22 mouse cellular contexts compared by ENCODE assay signal in the genomic region with DNA sequence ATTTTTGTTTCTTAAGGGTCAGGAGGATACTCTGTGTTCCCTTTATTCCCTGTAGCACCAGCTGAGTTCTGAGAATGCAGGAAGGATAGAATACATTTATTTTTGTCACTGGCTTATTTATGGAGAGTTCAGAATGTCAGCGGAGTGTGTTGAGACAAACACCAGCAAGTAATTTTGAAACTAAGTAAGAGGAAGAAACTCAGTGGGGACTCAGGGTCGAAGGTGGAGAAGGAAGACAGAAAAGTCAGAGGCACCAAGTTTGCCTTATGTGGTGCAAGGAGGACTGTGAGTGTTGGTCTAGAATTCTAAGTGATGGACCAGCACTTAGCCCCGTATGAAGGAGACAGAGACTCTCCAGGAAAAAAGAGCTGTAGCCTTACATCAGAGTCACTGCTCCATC.
DNase-seq lines count a peak whose midpoint lies in the region; ATAC-seq and TF ChIP-seq lines count a peak whose summit lies in the region.
"Had no signal": no experiment of that assay in that cellular context is flagged by ENCODE, and none has a peak within 500 bp of the region (broad histone marks: within the 10 kb centered on the region; RNA-seq: fewer than 3 reads in every experiment).

No protein-coding gene starts in this region.

- H3K4me1 ChIP-seq in kidney, postnatal 0 days (replicated peaks; ENCODE audit: insufficient read depth, low read length), result no peaks in the 10 kb centered on the region
- no peaks in the 10 kb centered on the region; the same call in 1 of the 2 replicates for H3K4me1 ChIP-seq in kidney, embryonic 14.5 days (ENCODE audit: control insufficient read depth, insufficient read depth, low read length)
- H3K4me1 ChIP-seq in liver, adult 2 months (ENCODE audit: control insufficient read depth, insufficient read depth, low read length), result no peaks in the 10 kb centered on the region
- H3K4me1 ChIP-seq in liver, postnatal 0 days (ENCODE audit: insufficient read depth), result no peaks in the 10 kb centered on the region
- H3K4me1 ChIP-seq in CH12.LX (ENCODE audit: control insufficient read depth in 1 of 2, insufficient read depth in 2 of 2), result peaks cover 0 to 14% of the 10 kb centered on the region in 2 experiments; a peak in 2 of 4 replicates
- no peaks in the 10 kb centered on the region for H3K4me1 ChIP-seq in hindbrain, embryonic 16.5 days (ENCODE audit: control insufficient read depth, insufficient read depth, low read depth, low read length)
- H3K4me1 ChIP-seq: embryonic facial prominence, embryonic 10.5 days; embryonic facial prominence, embryonic 12.5 days; forebrain, embryonic 15.5 days had no signal

- H3K4me3 ChIP-seq in kidney, postnatal 0 days (replicated peaks; ENCODE audit: low read depth, low read length), result no peak overlapping the region
- no peak overlapping the region for H3K4me3 ChIP-seq in kidney, embryonic 14.5 days (ENCODE audit: low read length)
- H3K4me3 ChIP-seq in liver, adult 2 months (ENCODE audit: insufficient read depth, low read depth, low read length), result no peak overlapping the region
- H3K4me3 ChIP-seq in liver, postnatal 0 days (ENCODE audit: low read depth, low read length), result no peak overlapping the region
- no peak overlapping the region for H3K4me3 ChIP-seq in CH12.LX (replicated peaks in 1 of 3; ENCODE audit: low read depth in 2 of 3, low read length in 2 of 3, poor library complexity in 1 of 3)
- no peak overlapping the region for H3K4me3 ChIP-seq in hindbrain, embryonic 16.5 days (ENCODE audit: low read length)
- H3K4me3 ChIP-seq: embryonic facial prominence, embryonic 10.5 days; embryonic facial prominence, embryonic 12.5 days; forebrain, embryonic 13.5 days; forebrain, embryonic 15.5 days had no signal

- peak; percentile 9 for DNase-seq in kidney, postnatal 0 days (ENCODE audit: low spot score)
- peak; percentile 19 for DNase-seq in liver, adult 2 months (ENCODE audit: extremely low read depth, low read depth, low spot score)
- DNase-seq in liver, postnatal 0 days, result no peak
- DNase-seq in CH12.LX (ENCODE audit: extremely low read depth), result peak; percentile 24
- no peak for DNase-seq in natural killer cell, adult 2 months (ENCODE audit: low spot score in 2 of 2)
- DNase-seq: adrenal gland, adult 2 months; adrenal gland, postnatal 10 days; adrenal gland, postnatal 25 days; B cell, adult 2 months; cerebellum, adult 11-12 months; cerebellum, adult 2 months; cerebellum, adult 9-10 months; cerebellum, postnatal 10 days; cerebellum, postnatal 25 days; forebrain, postnatal 0 days had no signal

- H3K79me2 ChIP-seq in liver, adult 2 months (ENCODE audit: control insufficient read depth, insufficient read depth, low read length), result no peaks in the 10 kb centered on the region
- no peaks in the 10 kb centered on the region for H3K79me2 ChIP-seq in CH12.LX (replicated peaks; ENCODE audit: control insufficient read depth, extremely low read depth, insufficient read depth, poor library complexity, severe bottlenecking)

- H3K4me2 ChIP-seq in kidney, postnatal 0 days (ENCODE audit: low read length), result no peak overlapping the region
- H3K4me2 ChIP-seq in kidney, embryonic 14.5 days (replicated peaks; ENCODE audit: low read depth, low read length), result no peak overlapping the region
- no peak overlapping the region for H3K4me2 ChIP-seq in liver, postnatal 0 days (ENCODE audit: low read depth, low read length)
- no peak overlapping the region for H3K4me2 ChIP-seq in CH12.LX (ENCODE audit: insufficient read depth, low read depth, poor library complexity, severe bottlenecking)
- H3K4me2 ChIP-seq in hindbrain, embryonic 16.5 days (ENCODE audit: low read length), result no peak overlapping the region
- H3K4me2 ChIP-seq: embryonic facial prominence, embryonic 12.5 days; forebrain, embryonic 13.5 days; forebrain, embryonic 15.5 days had no signal

- H3K9ac ChIP-seq in kidney, postnatal 0 days (ENCODE audit: low read depth, low read length), result no peak overlapping the region
- no peak overlapping the region for H3K9ac ChIP-seq in kidney, embryonic 14.5 days (ENCODE audit: low read depth, low read length)
- no peak overlapping the region for H3K9ac ChIP-seq in liver, adult 2 months (ENCODE audit: low read depth, low read length)
- no peak overlapping the region for H3K9ac ChIP-seq in liver, postnatal 0 days (replicated peaks)
- H3K9ac ChIP-seq in CH12.LX (ENCODE audit: insufficient read depth, low read depth), result no peak overlapping the region
- H3K9ac ChIP-seq in hindbrain, embryonic 16.5 days (ENCODE audit: low read depth, low read length), result no peak overlapping the region
- H3K9ac ChIP-seq: embryonic facial prominence, embryonic 12.5 days; forebrain, embryonic 13.5 days; forebrain, embryonic 15.5 days; forebrain, postnatal 0 days had no signal

- WGBS in kidney, postnatal 0 days, result 65% methylated on average over 3 of the region's 3 CpGs
- 70% methylated on average over 3 of the region's 3 CpGs for WGBS in kidney, embryonic 14.5 days
- 75% methylated on average over 3 of the region's 3 CpGs for WGBS in liver, adult 2 months
- WGBS in liver, postnatal 0 days (ENCODE audit: insufficient replicate concordance), result 51% methylated on average over 3 of the region's 3 CpGs
- 77% methylated on average over 3 of the region's 3 CpGs for WGBS in hindbrain, embryonic 16.5 days

- H3K27me3 ChIP-seq in kidney, postnatal 0 days (ENCODE audit: insufficient read depth, low read length), result no peaks in the 10 kb centered on the region
- no peaks in the 10 kb centered on the region for H3K27me3 ChIP-seq in kidney, embryonic 14.5 days (ENCODE audit: control insufficient read depth, insufficient read depth, low read length)
- 0 out of 2 replicates have a peak, but pooled peaks cover 3% of the 10 kb centered on the region for H3K27me3 ChIP-seq in liver, adult 2 months (ENCODE audit: control insufficient read depth, insufficient read depth, low read length)
- no peaks in the 10 kb centered on the region for H3K27me3 ChIP-seq in liver, postnatal 0 days (ENCODE audit: insufficient read depth, low read length)
- H3K27me3 ChIP-seq in CH12.LX (replicated peaks), result no peaks in the 10 kb centered on the region
- no peaks in the 10 kb centered on the region for H3K27me3 ChIP-seq in hindbrain, embryonic 16.5 days (replicated peaks; ENCODE audit: control insufficient read depth, insufficient read depth, low read length)
- H3K27me3 ChIP-seq: embryonic facial prominence, embryonic 12.5 days; forebrain, embryonic 13.5 days; forebrain, embryonic 15.5 days had no signal

- TF ChIP-seq CTCF in kidney, postnatal 0 days (IDR thresholded peaks at IDR 0.05; ENCODE audit: low read depth), result no peak
- TF ChIP-seq CTCF in liver, adult 2 months (IDR thresholded peaks at IDR 0.05; ENCODE audit: low read depth, low read length), result no peak
- TF ChIP-seq CTCF in liver, postnatal 0 days (IDR thresholded peaks at IDR 0.05; ENCODE audit: low read depth), result no peak
- no peak for TF ChIP-seq CTCF in CH12.LX (conservative IDR thresholded peaks at IDR 0.05 in 1 of 2, IDR thresholded peaks at IDR 0.05 in 1 of 2; ENCODE audit: low read depth in 2 of 2, low read length in 2 of 2)

- no peak for ATAC-seq in kidney, postnatal 0 days (replicated peaks; ENCODE audit: low FRiP score, low read depth)
- ATAC-seq in kidney, embryonic 14.5 days (ENCODE audit: low FRiP score, low TSS enrichment), result no peak
- no peak for ATAC-seq in liver, postnatal 0 days
- no peak for ATAC-seq in hindbrain, embryonic 16.5 days
- ATAC-seq: CD4-positive, CD25-positive, alpha-beta regulatory T cell, adult 4 months; forebrain, embryonic 13.5 days; forebrain, embryonic 15.5 days; forebrain, postnatal 0 days had no signal

- TF ChIP-seq EP300 in liver, postnatal 0 days (IDR thresholded peaks at IDR 0.05; ENCODE audit: low read depth), result no peak
- TF ChIP-seq EP300 in CH12.LX (IDR thresholded peaks at IDR 0.05; ENCODE audit: low read length), result peak; percentile 34; the same call in 1 of the 2 replicates

- H3K9me3 ChIP-seq in kidney, postnatal 0 days (replicated peaks; ENCODE audit: low read length), result no peaks in the 10 kb centered on the region
- no peaks in the 10 kb centered on the region for H3K9me3 ChIP-seq in kidney, embryonic 14.5 days (ENCODE audit: control insufficient read depth, low read length)
- no peaks in the 10 kb centered on the region for H3K9me3 ChIP-seq in liver, postnatal 0 days (ENCODE audit: low read length)
- peaks cover 13% of the 10 kb centered on the region for H3K9me3 ChIP-seq in CH12.LX (replicated peaks; ENCODE audit: low read length)
- H3K9me3 ChIP-seq in hindbrain, embryonic 16.5 days (ENCODE audit: control insufficient read depth, low read length), result no peaks in the 10 kb centered on the region
- H3K9me3 ChIP-seq: embryonic facial prominence, embryonic 10.5 days; embryonic facial prominence, embryonic 12.5 days; forebrain, embryonic 13.5 days; forebrain, embryonic 15.5 days had no signal

- no peak for TF ChIP-seq POLR2A in liver, adult 2 months (IDR thresholded peaks at IDR 0.05; ENCODE audit: extremely low read depth, insufficient read depth, low read length)
- no peak for TF ChIP-seq POLR2A in CH12.LX (IDR thresholded peaks at IDR 0.05; ENCODE audit: low read depth, low read length)

- in situ Hi-C loops in CH12.LX (cut with MboI; ENCODE audit: low pct_ligation_motif_present, low pct_unique_long_range_greater_than_20kb, low sequenced_read_pairs), result no loop called here

- TF ChIP-seq RAD21 in CH12.LX (IDR thresholded peaks at IDR 0.05; ENCODE audit: low read depth, low read length), result no peak

- no peaks in the 10 kb centered on the region for H3K36me3 ChIP-seq in kidney, postnatal 0 days (ENCODE audit: insufficient read depth, low read length)
- H3K36me3 ChIP-seq in kidney, embryonic 14.5 days (ENCODE audit: control insufficient read depth, insufficient read depth, low read length), result no peaks in the 10 kb centered on the region
- H3K36me3 ChIP-seq in liver, adult 2 months (ENCODE audit: control insufficient read depth, insufficient read depth, low read length), result no peaks in the 10 kb centered on the region
- no peaks in the 10 kb centered on the region for H3K36me3 ChIP-seq in liver, postnatal 0 days (replicated peaks; ENCODE audit: insufficient read depth, low read length)
- H3K36me3 ChIP-seq in CH12.LX (replicated peaks in 1 of 2; ENCODE audit: control insufficient read depth in 1 of 2, insufficient read depth in 1 of 2, low read length in 1 of 2), result no peaks in the 10 kb centered on the region
- no peaks in the 10 kb centered on the region for H3K36me3 ChIP-seq in hindbrain, embryonic 16.5 days (ENCODE audit: control insufficient read depth, insufficient read depth, low read length)
- H3K36me3 ChIP-seq: embryonic facial prominence, embryonic 10.5 days; embryonic facial prominence, embryonic 12.5 days; forebrain, embryonic 15.5 days had no signal

- H3K27ac ChIP-seq in kidney, postnatal 0 days, result no peak overlapping the region
- no peak overlapping the region for H3K27ac ChIP-seq in kidney, embryonic 14.5 days (ENCODE audit: low read depth, low read length)
- no peak overlapping the region for H3K27ac ChIP-seq in liver, adult 2 months (replicated peaks; ENCODE audit: insufficient read depth, low read depth, low read length)
- H3K27ac ChIP-seq in liver, postnatal 0 days (ENCODE audit: low read depth), result no peak overlapping the region
- no peak overlapping the region for H3K27ac ChIP-seq in CH12.LX (ENCODE audit: insufficient read depth, low read depth)
- no peak overlapping the region for H3K27ac ChIP-seq in hindbrain, embryonic 16.5 days (ENCODE audit: low read depth, low read length)
- H3K27ac ChIP-seq: embryonic facial prominence, embryonic 10.5 days; embryonic facial prominence, embryonic 12.5 days; forebrain, embryonic 13.5 days; forebrain, embryonic 15.5 days had no signal

- dilution Hi-C loops in CH12.LX (cut with MboI; ENCODE audit: extremely low pct_ligation_motif_present, extremely low pct_unique_long_range_greater_than_20kb, low sequenced_read_pairs), result no loop called here

Comparison
In these comparisons a context has a peak if more than half of its experiments do, and no peak if none do; other contexts are left out.
1. DNase-seq: peak in kidney, postnatal 0 days (single experiment), liver, adult 2 months (single experiment) and CH12.LX (single experiment); none in liver, postnatal 0 days (single experiment) and natural killer cell, adult 2 months (0 of 2).